In the genomic region with DNA sequence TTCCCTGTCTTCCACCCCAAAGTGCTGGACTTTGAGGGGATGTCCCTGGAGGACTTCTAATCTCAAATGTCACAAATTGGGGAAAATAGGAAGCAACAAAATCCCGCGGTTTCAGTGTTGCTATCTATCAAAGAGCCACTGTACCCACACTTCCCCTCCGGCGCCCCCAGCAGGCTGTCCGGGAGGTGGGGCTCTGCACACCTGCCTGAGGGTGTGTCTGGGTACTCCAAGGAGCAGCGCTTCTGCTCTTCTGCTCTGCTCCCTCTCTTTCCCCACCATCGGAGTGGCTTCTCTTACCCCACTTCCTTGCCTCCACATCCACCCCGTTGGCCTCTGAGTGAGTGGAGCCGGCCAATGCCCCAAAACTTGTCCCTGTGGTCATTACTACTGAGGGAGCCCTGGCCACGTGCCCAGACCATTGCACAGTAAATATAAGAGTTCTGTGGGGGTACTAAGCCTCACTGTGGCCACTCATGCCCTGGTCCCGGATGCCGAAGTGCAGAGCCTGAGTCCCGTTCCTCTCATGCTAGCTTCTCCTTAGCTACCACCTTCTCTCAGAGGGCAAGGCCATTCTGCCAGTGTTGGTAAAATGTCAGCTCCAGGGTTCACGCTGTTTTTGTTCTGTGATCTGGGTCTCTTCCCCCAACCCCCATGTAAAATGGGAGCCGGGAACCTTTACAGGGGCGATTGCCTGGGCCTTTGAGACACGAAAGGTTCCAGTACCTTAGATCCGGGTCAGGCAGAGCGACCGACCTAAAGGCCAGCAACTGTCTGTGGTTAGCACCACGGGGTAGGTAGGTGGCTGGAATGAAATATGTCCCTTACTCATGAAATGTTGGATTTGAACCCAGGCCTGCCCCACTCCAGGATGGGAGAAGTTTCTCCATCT, we compare ENCODE assay signal across 8 mouse cellular contexts. TPM values are rescaled to one million over a fixed set of nuclear protein-coding genes. Genes with fewer than 3 reads are reported as not detected.
DNase-seq lines count a peak whose midpoint lies in the region; ATAC-seq and TF ChIP-seq lines count a peak whose summit lies in the region.

No protein-coding gene starts in this region.

- WGBS in heart, embryonic 14.5 days, result 38% methylated on average over 21 of the region's 21 CpGs
- 33% methylated on average over 21 of the region's 21 CpGs for WGBS in limb, embryonic 10.5 days
- 46% methylated on average over 21 of the region's 21 CpGs for WGBS in midbrain, embryonic 14.5 days

- H3ac ChIP-seq in C2C12 (ENCODE audit: control insufficient read depth, insufficient read length, low read depth), result peak overlapping the region; percentile 89

- peaks cover 34% of the 10 kb centered on the region for H3K36me3 ChIP-seq in C2C12 (ENCODE audit: control insufficient read depth, insufficient read depth)
- H3K36me3 ChIP-seq in heart, embryonic 14.5 days (ENCODE audit: control insufficient read depth, insufficient read depth, low read length), result peaks cover 22% of the 10 kb centered on the region
- H3K36me3 ChIP-seq in limb, embryonic 10.5 days, result peaks cover 13% of the 10 kb centered on the region
- no peaks in the 10 kb centered on the region for H3K36me3 ChIP-seq in midbrain, embryonic 14.5 days (ENCODE audit: control insufficient read depth, insufficient read depth, low read length)

- peak overlapping the region; percentile 93 for H3K9ac ChIP-seq in heart, embryonic 14.5 days (ENCODE audit: low read length)
- no peak overlapping the region for H3K9ac ChIP-seq in midbrain, embryonic 14.5 days (replicated peaks; ENCODE audit: low read length)

- peak overlapping the region; percentile 89 for H3K4me2 ChIP-seq in heart, embryonic 14.5 days (ENCODE audit: low read length)
- peak overlapping the region; percentile 72 for H3K4me2 ChIP-seq in midbrain, embryonic 14.5 days (ENCODE audit: low read length)

- ATAC-seq in heart, embryonic 14.5 days (ENCODE audit: insufficient number of reproducible peaks, insufficient read depth, low FRiP score, low read depth), result no peak
- no peak for ATAC-seq in midbrain, embryonic 14.5 days (ENCODE audit: low FRiP score, low TSS enrichment)

- peak; percentile 25 for TF ChIP-seq CTCF in C2C12 (IDR thresholded peaks at IDR 0.05; ENCODE audit: control insufficient read depth, insufficient read depth, insufficient read length)

- H3K79me2 ChIP-seq in C2C12 (ENCODE audit: control insufficient read depth, insufficient read depth), result peaks cover 57% of the 10 kb centered on the region

- H3K4me3 ChIP-seq in C2C12 (ENCODE audit: insufficient read depth, poor library complexity, severe bottlenecking), result peak overlapping the region; percentile 60
- H3K4me3 ChIP-seq in heart, embryonic 14.5 days (ENCODE audit: control insufficient read depth in 1 of 2, insufficient read depth in 1 of 2, low read depth in 1 of 2, low read length in 2 of 2), result peak overlapping the region; percentile 74 to 85
- H3K4me3 ChIP-seq in limb, embryonic 10.5 days, result peak overlapping the region; percentile 66
- peak overlapping the region; percentile 38 for H3K4me3 ChIP-seq in midbrain, embryonic 14.5 days (replicated peaks; ENCODE audit: low read depth, low read length)

- peaks cover 44% of the 10 kb centered on the region for H3K79me3 ChIP-seq in C2C12 (ENCODE audit: low read depth)

- H3K27ac ChIP-seq in heart, embryonic 14.5 days (replicated peaks in 1 of 2; ENCODE audit: control insufficient read depth in 1 of 2, insufficient read depth in 1 of 2, low read depth in 2 of 2, low read length in 2 of 2), result peak overlapping the region; percentile 96
- peak overlapping the region; percentile 93 for H3K27ac ChIP-seq in limb, embryonic 10.5 days
- no peak overlapping the region for H3K27ac ChIP-seq in midbrain, embryonic 14.5 days (replicated peaks; ENCODE audit: low read depth, low read length)

- peaks cover 25 to 40% of the 10 kb centered on the region in 2 experiments for H3K4me1 ChIP-seq in heart, embryonic 14.5 days (ENCODE audit: control insufficient read depth in 2 of 2, insufficient read depth in 2 of 2, low read length in 2 of 2)
- H3K4me1 ChIP-seq in limb, embryonic 10.5 days, result peaks cover 75% of the 10 kb centered on the region
- peaks cover 36% of the 10 kb centered on the region for H3K4me1 ChIP-seq in midbrain, embryonic 14.5 days (ENCODE audit: control insufficient read depth, insufficient read depth, low read length)

- no peaks in the 10 kb centered on the region for H3K9me3 ChIP-seq in heart, embryonic 14.5 days (ENCODE audit: control insufficient read depth, low read length)
- H3K9me3 ChIP-seq in limb, embryonic 10.5 days (replicated peaks), result no peaks in the 10 kb centered on the region
- H3K9me3 ChIP-seq in midbrain, embryonic 14.5 days (ENCODE audit: control insufficient read depth, low read length), result no peaks in the 10 kb centered on the region

- DNase-seq in adrenal gland, postnatal 10 days, result peak; percentile 60
- no peak for DNase-seq in limb, embryonic 10.5 days (ENCODE audit: low spot score)
- no peak for DNase-seq in midbrain, embryonic 14.5 days
- DNase-seq in layer of hippocampus, adult 9-10 months (ENCODE audit: low spot score), result no peak
- no peak for DNase-seq in left cerebral cortex, adult 11 months (ENCODE audit: low spot score)
- DNase-seq in urinary bladder, postnatal 10 days (ENCODE audit: low spot score), result no peak

- no peaks in the 10 kb centered on the region for H3K27me3 ChIP-seq in C2C12 (ENCODE audit: control insufficient read depth, insufficient read depth, insufficient read length)
- no peaks in the 10 kb centered on the region for H3K27me3 ChIP-seq in heart, embryonic 14.5 days (ENCODE audit: control insufficient read depth, insufficient read depth, low read length)
- peaks cover 23% of the 10 kb centered on the region for H3K27me3 ChIP-seq in limb, embryonic 10.5 days (ENCODE audit: low read depth, poor library complexity, severe bottlenecking)
- H3K27me3 ChIP-seq in midbrain, embryonic 14.5 days (ENCODE audit: control insufficient read depth, insufficient read depth, low read length), result peaks cover 30% of the 10 kb centered on the region

TF ChIP-seq in C2C12, 6 proteins besides CTCF, POLR2A, EP300 and RAD21:
- TF ChIP-seq MAX (IDR thresholded peaks at IDR 0.05), result peak; percentile 44
- TF ChIP-seq USF1 (IDR thresholded peaks at IDR 0.05; ENCODE audit: low read depth), result peak; percentile 73
- no peak for TF ChIP-seq FOSL1 (IDR thresholded peaks at IDR 0.05; ENCODE audit: insufficient read depth, low read length, poor library complexity, severe bottlenecking)

RNA-seq across cellular contexts. Expression of a gene that starts 1.4 kb away (rescaled TPM):
- 55.2 TPM for polyA plus RNA-seq in C2C12 (2012; fragmentation: generic; extraction: Trizol)
- total RNA-seq in adrenal gland, postnatal 10 days (2021), result 10 to 100 TPM; 40.9 to 48.6 TPM
- 29.0 and 30.1 TPM in 2 replicates for polyA plus RNA-seq in heart, embryonic 14.5 days (2014; fragmentation: Nextera tagmentation; extraction: Ambion mirVana)
- polyA plus RNA-seq in limb, embryonic 10.5 days (2016; fragmentation: Nextera tagmentation; extraction: Ambion mirVana), result 18.8 and 22.0 TPM in 2 replicates
- 7.8 and 8.8 TPM in 2 replicates for polyA plus RNA-seq in midbrain, embryonic 14.5 days (2014; fragmentation: Nextera tagmentation; extraction: Ambion mirVana)

RNA-seq across cellular contexts. Expression of a gene that starts 11.5 kb away (rescaled TPM):
- 1.3 TPM for polyA plus RNA-seq in C2C12 (2012; fragmentation: generic; extraction: Trizol)
- total RNA-seq in adrenal gland, postnatal 10 days (2021), result 1 to 10 TPM; 1.8 to 5.1 TPM
- polyA plus RNA-seq in heart, embryonic 14.5 days (2014; fragmentation: Nextera tagmentation; extraction: Ambion mirVana), result not detected in 2 replicates
- not detected in 2 replicates for polyA plus RNA-seq in limb, embryonic 10.5 days (2016; fragmentation: Nextera tagmentation; extraction: Ambion mirVana)
- polyA plus RNA-seq in midbrain, embryonic 14.5 days (2014; fragmentation: Nextera tagmentation; extraction: Ambion mirVana), result not detected in 2 replicates

RNA-seq across cellular contexts. Expression of a gene that starts 33.2 kb away (rescaled TPM):
- polyA plus RNA-seq in C2C12 (2012; fragmentation: generic; extraction: Trizol), result 71.2 TPM
- 10 to 100 TPM; 48.8 to 50.6 TPM for total RNA-seq in adrenal gland, postnatal 10 days (2021)
- 30.7 and 33.2 TPM in 2 replicates for polyA plus RNA-seq in heart, embryonic 14.5 days (2014; fragmentation: Nextera tagmentation; extraction: Ambion mirVana)
- polyA plus RNA-seq in limb, embryonic 10.5 days (2016; fragmentation: Nextera tagmentation; extraction: Ambion mirVana), result 49.9 and 56.5 TPM in 2 replicates
- 37.3 and 42.0 TPM in 2 replicates for polyA plus RNA-seq in midbrain, embryonic 14.5 days (2014; fragmentation: Nextera tagmentation; extraction: Ambion mirVana)

RNA-seq across cellular contexts. Expression of a gene that starts 41.0 kb away (rescaled TPM):
- 0.73 TPM for polyA plus RNA-seq in C2C12 (2012; fragmentation: generic; extraction: Trizol)
- total RNA-seq in adrenal gland, postnatal 10 days (2021), result 10 to 100 TPM; 12.0 to 12.4 TPM
- polyA plus RNA-seq in heart, embryonic 14.5 days (2014; fragmentation: Nextera tagmentation; extraction: Ambion mirVana), result 6.5 and 7.1 TPM in 2 replicates
- polyA plus RNA-seq in limb, embryonic 10.5 days (2016; fragmentation: Nextera tagmentation; extraction: Ambion mirVana), result 4.7 and 5.3 TPM in 2 replicates
- polyA plus RNA-seq in midbrain, embryonic 14.5 days (2014; fragmentation: Nextera tagmentation; extraction: Ambion mirVana), result 1.3 and 1.6 TPM in 2 replicates

RNA-seq across cellular contexts. Expression of a gene that starts 55.6 kb away (rescaled TPM):
- polyA plus RNA-seq in C2C12 (2012; fragmentation: generic; extraction: Trizol), result 0.07 TPM
- not detected for total RNA-seq in adrenal gland, postnatal 10 days (2021)
- polyA plus RNA-seq in heart, embryonic 14.5 days (2014; fragmentation: Nextera tagmentation; extraction: Ambion mirVana), result 0.16 TPM in 1 of 2 replicates, not detected in the other
- polyA plus RNA-seq in limb, embryonic 10.5 days (2016; fragmentation: Nextera tagmentation; extraction: Ambion mirVana), result 0.13 and 0.51 TPM in 2 replicates
- polyA plus RNA-seq in midbrain, embryonic 14.5 days (2014; fragmentation: Nextera tagmentation; extraction: Ambion mirVana), result not detected in 2 replicates
